Mouse (Mus musculus): ENCODE measurements at regions not wholly inside any gene's neighbourhood (a gene's known extent, or its start where the extent isn't known, plus 50 kb on each side); places are given as distances from the start of the nearest gene placed in this dataset.
"Not testable (repeated sequence)": the region's sequence is repeated elsewhere in the genome, so short reads cannot be mapped to it uniquely, and the experiment has no call there.

DNA sequence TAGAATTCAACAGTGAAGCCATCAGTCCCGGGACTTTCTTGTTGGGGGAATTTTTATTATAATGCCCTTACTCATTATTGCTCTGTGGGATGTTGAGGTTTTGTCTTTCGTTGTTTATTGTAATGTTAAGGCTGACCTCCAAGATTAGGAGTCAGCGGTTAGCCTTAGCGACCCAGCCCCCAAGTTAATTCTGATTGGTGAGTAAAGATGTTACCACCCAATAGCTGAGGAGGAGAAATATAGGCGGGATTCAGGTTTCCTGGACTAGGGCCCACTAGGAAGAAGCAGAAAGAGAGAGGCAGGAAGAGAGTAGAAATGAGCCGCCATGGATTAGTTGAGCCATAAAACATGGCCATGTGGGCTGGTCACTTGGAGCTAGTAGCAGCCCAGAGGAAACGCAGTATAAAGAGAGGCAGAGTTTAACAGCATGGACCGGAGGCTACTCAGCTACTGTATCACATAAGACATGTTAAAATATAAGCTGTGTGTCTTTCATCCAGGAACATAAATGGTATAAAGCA is 302.1 kb upstream of the Ercc4 start:
- no peak for DNase-seq

DNA sequence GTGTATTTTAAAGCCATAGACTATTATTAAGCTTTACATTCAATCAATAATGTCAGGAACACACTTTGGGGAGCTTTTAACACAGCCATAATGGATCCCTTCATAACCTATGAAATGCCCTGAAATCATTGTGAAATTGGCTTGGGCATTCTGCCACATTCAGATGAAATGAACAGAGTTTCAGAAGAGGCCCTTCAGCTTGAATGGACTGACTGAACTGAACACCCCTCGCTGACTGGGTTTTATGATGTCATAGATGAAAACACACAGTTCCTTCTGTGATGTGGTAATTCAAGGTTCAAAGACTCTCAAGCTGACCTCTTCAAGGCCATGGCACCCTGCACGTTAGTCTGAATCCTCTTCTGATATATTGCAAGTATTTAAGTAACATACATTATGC is 298.4 kb upstream of the Ercc4 start:
- DNase-seq: no peak

GRCm38 (mm10) chr16:12824646-12825045 is 284.8 kb upstream of the Ercc4 start:
- DNase-seq: no peak

GRCm38 (mm10) chr16:12826222-12826621 is 283.3 kb upstream of the Ercc4 start:
- peak; percentile 13 for DNase-seq

GRCm38 (mm10) chr16:12831308-12831707 is 278.2 kb upstream of the Ercc4 start:
- peak; percentile 5 for DNase-seq

DNA sequence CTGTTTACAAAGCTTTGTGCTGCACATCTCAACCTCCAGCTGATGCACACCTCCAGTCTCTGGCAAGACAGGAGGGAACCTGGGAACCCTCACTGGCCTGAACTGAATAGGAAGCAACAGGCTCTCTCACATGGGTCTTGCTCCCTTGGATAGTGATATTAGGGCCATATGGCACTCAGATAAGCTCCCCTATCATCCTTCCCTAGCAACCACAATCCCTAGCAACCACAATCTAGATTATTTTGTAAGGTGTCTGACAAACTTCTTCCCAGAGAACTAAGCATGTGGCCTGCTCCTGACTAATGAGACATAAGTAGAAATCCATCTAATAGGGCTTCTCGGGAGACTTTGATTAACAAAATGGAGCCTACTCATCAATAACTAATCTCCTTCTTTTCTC is 253.1 kb upstream of the Ercc4 start:
- no peak for DNase-seq

DNA sequence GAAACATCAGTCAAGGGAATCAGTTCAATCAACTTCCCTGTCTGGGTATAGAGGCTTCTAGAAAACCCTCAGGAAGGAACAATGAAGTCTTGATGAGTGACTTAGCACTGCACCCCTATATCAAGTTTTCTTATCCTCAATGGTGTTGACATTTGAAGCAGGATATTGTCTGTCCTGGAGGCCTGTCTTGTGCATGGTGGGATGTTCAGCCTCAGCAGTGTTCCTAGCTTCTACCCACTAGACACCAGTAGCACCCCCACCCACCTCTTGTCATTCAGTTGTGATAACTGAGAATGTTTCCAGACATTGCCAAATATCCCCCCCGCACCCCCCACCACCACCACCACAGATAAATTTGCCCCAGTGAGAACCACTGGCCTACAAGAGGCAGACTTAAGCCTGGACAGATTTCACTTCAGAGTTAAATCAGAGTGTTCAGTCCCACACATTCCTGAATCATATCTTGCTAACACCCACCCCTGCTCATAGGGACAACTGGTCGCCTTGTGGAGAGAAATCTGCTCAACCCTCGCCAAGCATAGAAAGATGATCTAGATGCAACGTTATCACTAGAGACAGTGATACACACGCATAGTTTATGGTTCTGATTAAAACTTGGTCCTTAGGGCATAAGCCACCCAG is 249.6 kb upstream of the Ercc4 start:
- DNase-seq: no peak

DNA sequence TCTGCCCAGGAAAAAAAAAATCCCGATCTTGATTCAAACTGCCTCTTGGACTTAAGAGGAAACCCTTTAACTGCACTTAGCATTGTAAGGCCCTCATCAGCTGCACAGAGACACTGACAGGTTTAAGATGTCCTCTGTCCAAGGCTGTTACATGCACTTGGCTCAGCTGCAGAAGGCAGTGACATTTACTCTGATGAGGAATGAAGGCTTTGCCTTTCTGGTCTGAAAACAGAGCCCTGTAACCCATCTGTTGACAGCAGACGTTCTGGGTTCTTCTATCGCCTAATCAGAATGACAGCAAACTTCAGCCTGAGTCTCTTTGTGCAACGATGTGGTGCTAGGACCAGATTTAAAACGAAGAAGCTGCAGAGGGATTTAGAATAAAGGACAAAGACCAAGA is 246.9 kb upstream of the Ercc4 start:
- DNase-seq: no peak

DNA sequence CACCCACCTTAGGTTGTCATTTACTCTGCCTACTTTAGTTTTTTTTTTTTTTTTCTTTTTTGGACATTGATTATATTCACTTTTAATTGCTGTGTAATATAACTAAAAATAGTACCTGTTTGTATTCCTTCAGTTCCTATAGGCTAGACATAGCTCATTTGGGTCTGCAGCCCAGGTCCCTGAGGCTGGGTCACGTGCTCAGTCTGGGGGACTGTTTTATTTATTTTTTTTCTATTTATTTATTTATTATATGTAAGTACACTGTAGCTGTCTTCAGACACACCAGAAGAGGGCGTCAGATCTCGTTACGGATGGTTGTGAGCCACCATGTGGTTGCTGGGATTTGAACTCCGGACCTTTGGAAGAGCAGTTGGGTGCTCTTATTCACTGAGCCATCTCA is 231.2 kb upstream of the Ercc4 start:
- DNase-seq: not testable (repeated sequence)

DNA sequence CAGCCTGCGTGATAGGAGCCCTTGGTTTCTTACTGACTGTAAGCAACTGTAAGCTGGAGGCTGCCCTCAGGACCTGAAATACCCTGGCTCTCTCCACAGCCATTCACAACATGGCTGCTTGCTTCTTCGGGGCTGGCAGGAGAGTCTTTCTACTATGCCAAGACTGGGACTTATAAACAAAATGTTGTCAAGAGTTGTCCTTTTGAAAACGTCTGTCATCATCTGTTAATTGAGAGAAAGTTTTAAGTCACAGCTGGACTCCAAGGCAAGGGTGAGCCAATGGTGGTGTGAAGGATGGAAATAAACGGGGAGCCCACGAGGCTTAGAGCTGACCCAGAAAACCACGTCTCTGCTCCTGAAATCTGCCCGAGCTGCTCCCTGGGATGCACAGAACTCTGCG is 229.5 kb upstream of the Ercc4 start:
- DNase-seq: no peak

GRCm38 (mm10) chr16:12880481-12880880 is 229.0 kb upstream of the Ercc4 start:
- no peak for DNase-seq

GRCm38 (mm10) chr16:12882690-12883089 is 226.8 kb upstream of the Ercc4 start:
- no peak for DNase-seq

GRCm38 (mm10) chr16:12884556-12884955 is 224.9 kb upstream of the Ercc4 start:
- no peak for DNase-seq

- DNase-seq: peak; percentile 8
Measured at GRCm38 (mm10) chr16:12886127-12886526, 223.4 kb upstream of the Ercc4 start.

DNA sequence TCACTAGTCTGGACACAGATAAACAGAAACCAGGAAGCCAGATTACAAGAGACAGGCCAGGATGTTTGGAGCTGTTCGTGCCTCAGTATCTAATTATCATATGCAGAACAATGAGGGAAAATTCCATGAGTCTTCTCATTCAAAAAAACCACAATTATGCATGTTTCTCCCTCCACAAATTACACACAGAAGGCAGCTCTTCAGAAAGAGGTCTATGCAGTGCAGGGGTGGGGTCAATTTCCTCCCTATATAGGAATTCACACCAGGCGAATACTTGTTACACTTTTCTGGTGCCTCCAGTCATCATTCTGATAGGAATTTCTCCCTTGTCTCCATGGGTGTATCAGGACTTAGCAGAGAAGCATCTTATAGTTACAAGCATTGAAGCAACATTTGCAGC is 222.1 kb upstream of the Ercc4 start:
- no peak for DNase-seq

GRCm38 (mm10) chr16:12890094-12890493 is 219.4 kb upstream of the Ercc4 start:
- no peak for DNase-seq

- DNase-seq: no peak
Measured at GRCm38 (mm10) chr16:12890545-12890944, 218.9 kb upstream of the Ercc4 start.

- DNase-seq: no peak
Measured at GRCm38 (mm10) chr16:12892658-12893305, 216.7 kb upstream of the Ercc4 start.

DNA sequence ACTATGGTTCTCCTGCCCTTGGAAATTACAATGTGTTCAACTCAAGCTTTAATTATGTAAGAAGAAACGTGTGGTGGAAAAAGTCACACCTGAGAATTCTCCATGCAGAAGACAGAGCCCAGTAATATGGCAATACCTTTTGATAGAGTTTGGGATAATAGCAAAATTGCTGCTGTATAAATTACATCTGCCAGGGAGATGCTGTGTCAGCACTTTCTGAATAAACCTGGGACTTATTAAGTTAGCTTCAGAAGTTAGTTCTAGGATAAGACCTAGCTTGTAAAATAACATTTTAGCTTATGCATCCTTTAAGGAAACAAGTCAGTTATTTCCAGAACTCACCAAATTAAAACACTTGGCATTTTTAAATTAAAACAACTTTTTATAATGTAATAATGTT is 212.2 kb upstream of the Ercc4 start:
- DNase-seq: no peak

DNA sequence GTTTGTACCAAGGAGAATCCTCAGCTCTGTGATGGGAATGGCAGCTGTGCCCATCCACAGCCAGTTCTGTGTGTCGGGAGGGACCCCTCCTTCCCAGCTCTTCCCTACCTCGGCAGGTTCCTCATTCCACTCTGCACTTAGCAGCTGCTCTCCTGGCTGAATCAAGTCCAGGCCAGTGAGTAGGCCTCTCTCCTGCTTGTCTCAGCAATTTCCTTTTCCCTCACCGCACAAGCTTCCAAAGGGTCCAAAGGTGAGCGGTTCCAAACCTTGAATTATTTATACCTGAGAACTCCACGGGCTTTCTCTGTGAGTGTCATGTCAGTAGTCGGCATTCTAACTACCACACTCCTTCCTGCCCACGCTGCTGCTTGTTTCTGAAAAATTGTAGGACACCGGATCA is 208.8 kb upstream of the Ercc4 start:
- DNase-seq: no peak

DNA sequence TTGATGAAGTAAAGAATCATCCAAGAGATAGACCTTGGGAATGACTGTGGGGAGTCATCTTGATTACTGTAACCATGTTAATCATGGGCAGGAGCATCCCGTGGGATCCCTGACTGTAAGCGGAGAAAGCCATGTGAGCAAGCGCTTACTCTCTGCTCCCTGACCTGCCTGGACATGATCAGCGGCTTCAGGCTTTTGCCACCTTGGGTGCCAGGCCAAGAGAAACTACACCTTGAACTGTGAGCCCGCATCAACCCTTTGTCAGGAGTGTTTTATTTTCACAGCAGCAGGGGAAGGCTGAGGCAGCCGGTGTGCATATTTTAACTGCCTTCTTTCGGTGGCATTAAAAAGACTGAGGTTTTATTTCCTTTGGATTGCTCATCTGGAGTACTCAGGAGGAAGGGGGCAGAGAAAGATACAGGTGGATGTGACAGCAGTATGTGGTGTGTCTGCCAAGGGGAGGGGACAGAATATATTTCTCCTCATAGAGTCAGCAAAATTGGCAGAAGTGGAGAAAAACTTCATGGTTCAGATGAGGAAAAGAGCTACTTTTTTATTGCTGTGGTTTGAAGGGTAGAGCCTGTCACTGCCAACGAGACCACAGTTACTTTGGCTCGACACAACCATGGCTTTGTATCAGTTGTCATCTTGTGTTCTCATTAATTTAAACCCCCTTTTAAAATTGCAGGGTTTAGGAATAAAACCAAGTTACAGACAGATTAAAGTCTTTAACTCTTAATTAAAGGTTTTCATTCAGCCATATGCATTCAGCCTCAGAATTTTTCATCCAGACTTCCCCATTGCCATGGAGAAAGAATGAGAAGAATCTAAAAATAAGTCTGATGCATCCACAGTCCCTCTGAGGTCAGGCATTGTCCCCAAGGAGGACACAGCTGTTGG is 208.1 kb upstream of the Ercc4 start:
- DNase-seq: no peak

DNA sequence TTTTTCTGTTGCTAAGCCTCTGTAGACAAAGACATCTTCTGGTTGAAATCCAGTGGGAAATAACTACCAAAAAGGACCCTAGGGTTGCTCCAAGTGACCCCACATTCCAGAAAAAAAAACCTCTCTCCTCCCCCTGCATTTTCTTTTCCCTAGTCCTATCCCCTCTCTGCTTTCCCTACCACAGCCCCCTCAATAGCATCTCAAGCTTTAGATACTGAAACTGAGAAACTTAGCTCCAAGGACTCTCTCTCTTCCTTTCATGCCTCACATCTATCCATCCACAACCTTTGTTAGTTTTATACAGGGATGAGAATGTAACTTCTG is 207.5 kb upstream of the Ercc4 start:
- DNase-seq: no peak

GRCm38 (mm10) chr16:12903161-12903560 is 206.3 kb upstream of the Ercc4 start:
- no peak for DNase-seq

GRCm38 (mm10) chr16:12904937-12905336 is 204.5 kb upstream of the Ercc4 start:
- no peak for DNase-seq
